In genomic region chr13:63171347-63172096, GRCm38 (mm10) we compare ENCODE assay signal across 10 mouse cellular contexts.
DNase-seq lines count a peak whose midpoint lies in the region; ATAC-seq and TF ChIP-seq lines count a peak whose summit lies in the region.
"Had no signal": no experiment of that assay in that cellular context is flagged by ENCODE, and none has a peak within 500 bp of the region (broad histone marks: within the 10 kb centered on the region; RNA-seq: fewer than 3 reads in every experiment).

No protein-coding gene starts in this region.

- H3K4me2 ChIP-seq in forebrain, embryonic 15.5 days (replicated peaks): no peak overlapping the region
- H3K4me2 ChIP-seq in midbrain, embryonic 11.5 days: no peak overlapping the region
- H3K4me2 ChIP-seq in midbrain, postnatal 0 days (ENCODE audit: low read depth, low read length, poor library complexity, severe bottlenecking): no peak overlapping the region
- no peak overlapping the region for H3K4me2 ChIP-seq in neural tube, embryonic 13.5 days
- no peak overlapping the region for H3K4me2 ChIP-seq in liver, embryonic 11.5 days
- H3K4me2 ChIP-seq: heart, embryonic 13.5 days; lung, embryonic 15.5 days had no signal

- H3K9ac ChIP-seq in forebrain, embryonic 15.5 days (replicated peaks): no peak overlapping the region
- peak overlapping the region; percentile 30; the same call in 1 of the 2 replicates for H3K9ac ChIP-seq in midbrain, embryonic 11.5 days (ENCODE audit: low read length)
- H3K9ac ChIP-seq in midbrain, postnatal 0 days (replicated peaks; ENCODE audit: low read length, poor library complexity, severe bottlenecking): no peak overlapping the region
- H3K9ac ChIP-seq in neural tube, embryonic 13.5 days: no peak overlapping the region
- H3K9ac ChIP-seq in liver, embryonic 11.5 days (ENCODE audit: low read depth, low read length): no peak overlapping the region
- H3K9ac ChIP-seq: heart, embryonic 13.5 days; lung, embryonic 15.5 days had no signal

- no peaks in the 10 kb centered on the region for H3K27me3 ChIP-seq in forebrain, embryonic 10.5 days (ENCODE audit: poor library complexity, severe bottlenecking)
- H3K27me3 ChIP-seq in forebrain, embryonic 15.5 days: no peaks in the 10 kb centered on the region
- no peaks in the 10 kb centered on the region for H3K27me3 ChIP-seq in midbrain, embryonic 11.5 days (ENCODE audit: control insufficient read depth, insufficient read depth, low read length)
- H3K27me3 ChIP-seq in midbrain, postnatal 0 days (ENCODE audit: insufficient read depth, low read length): no peaks in the 10 kb centered on the region
- H3K27me3 ChIP-seq in neural tube, embryonic 13.5 days: no peaks in the 10 kb centered on the region
- H3K27me3 ChIP-seq in liver, embryonic 11.5 days (replicated peaks; ENCODE audit: control insufficient read depth, insufficient read depth, low read length): no peaks in the 10 kb centered on the region
- H3K27me3 ChIP-seq: heart, embryonic 13.5 days; lung, embryonic 15.5 days had no signal

- 27% methylated on average over 13 of the region's 13 CpGs for WGBS in forebrain, embryonic 10.5 days
- WGBS in forebrain, embryonic 15.5 days: 27% methylated on average over 13 of the region's 13 CpGs
- WGBS in midbrain, embryonic 11.5 days: 36% methylated on average over 13 of the region's 13 CpGs
- 32% methylated on average over 13 of the region's 13 CpGs for WGBS in midbrain, postnatal 0 days
- 16% methylated on average over 13 of the region's 13 CpGs for WGBS in neural tube, embryonic 13.5 days
- 72% methylated on average over 13 of the region's 13 CpGs for WGBS in liver, embryonic 11.5 days

- H3K36me3 ChIP-seq in forebrain, embryonic 10.5 days (replicated peaks): no peaks in the 10 kb centered on the region
- H3K36me3 ChIP-seq in forebrain, embryonic 15.5 days: no peaks in the 10 kb centered on the region
- H3K36me3 ChIP-seq in midbrain, embryonic 11.5 days (ENCODE audit: control insufficient read depth, insufficient read depth, low read length): no peaks in the 10 kb centered on the region
- H3K36me3 ChIP-seq in midbrain, postnatal 0 days (ENCODE audit: insufficient read depth, low read length): no peaks in the 10 kb centered on the region
- 0 out of 2 replicates have a peak, but pooled peaks cover 3% of the 10 kb centered on the region for H3K36me3 ChIP-seq in neural tube, embryonic 13.5 days
- no peaks in the 10 kb centered on the region for H3K36me3 ChIP-seq in liver, embryonic 11.5 days (ENCODE audit: control insufficient read depth, insufficient read depth, low read length)
- H3K36me3 ChIP-seq: heart, embryonic 13.5 days; lung, embryonic 15.5 days had no signal

- H3K27ac ChIP-seq in forebrain, embryonic 10.5 days: peak overlapping the region; percentile 86
- no peak overlapping the region for H3K27ac ChIP-seq in forebrain, embryonic 15.5 days (replicated peaks)
- peak overlapping the region; percentile 27; the same call in 1 of the 2 replicates for H3K27ac ChIP-seq in midbrain, embryonic 11.5 days (ENCODE audit: low read depth, low read length)
- H3K27ac ChIP-seq in midbrain, postnatal 0 days (ENCODE audit: low read depth, low read length): no peak overlapping the region
- H3K27ac ChIP-seq in neural tube, embryonic 13.5 days (replicated peaks): peak overlapping the region; percentile 35; the same call in 1 of the 2 replicates
- H3K27ac ChIP-seq in liver, embryonic 11.5 days (ENCODE audit: low read depth, low read length): no peak overlapping the region
- H3K27ac ChIP-seq: lung, embryonic 15.5 days had no signal

- DNase-seq in forebrain, embryonic 10.5 days (ENCODE audit: extremely low spot score, low spot score): peak; percentile 29
- peak; percentile 82 for DNase-seq in midbrain, embryonic 11.5 days (ENCODE audit: low spot score, missing footprints)
- DNase-seq in midbrain, postnatal 0 days (ENCODE audit: low spot score): no peak
- DNase-seq in forelimb bud, embryonic 11.5 days (ENCODE audit: low read depth, low spot score): peak; percentile 85
- no peak for DNase-seq in liver, embryonic 11.5 days (ENCODE audit: low spot score)
- no peak for DNase-seq in T-cell, adult 2 months (ENCODE audit: low spot score)

- no peak overlapping the region for H3K4me3 ChIP-seq in forebrain, embryonic 10.5 days
- H3K4me3 ChIP-seq in forebrain, embryonic 15.5 days: no peak overlapping the region
- no peak overlapping the region for H3K4me3 ChIP-seq in midbrain, embryonic 11.5 days (ENCODE audit: low read depth, low read length)
- H3K4me3 ChIP-seq in midbrain, postnatal 0 days (ENCODE audit: low read depth, low read length): no peak overlapping the region
- no peak overlapping the region for H3K4me3 ChIP-seq in neural tube, embryonic 13.5 days
- no peak overlapping the region for H3K4me3 ChIP-seq in liver, embryonic 11.5 days (ENCODE audit: low read depth, low read length)
- H3K4me3 ChIP-seq: heart, embryonic 13.5 days; lung, embryonic 15.5 days had no signal

- ATAC-seq in forebrain, embryonic 15.5 days (replicated peaks): no peak
- peak; percentile 57 for ATAC-seq in midbrain, embryonic 11.5 days (ENCODE audit: low FRiP score)
- no peak for ATAC-seq in midbrain, postnatal 0 days (ENCODE audit: low FRiP score)
- no peak for ATAC-seq in neural tube, embryonic 13.5 days (ENCODE audit: low read depth)
- ATAC-seq in liver, embryonic 11.5 days (replicated peaks; ENCODE audit: low FRiP score): no peak

- no peak for TF ChIP-seq CTCF in midbrain, postnatal 0 days (IDR thresholded peaks at IDR 0.05)

- H3K4me1 ChIP-seq in forebrain, embryonic 10.5 days: peaks cover 31% of the 10 kb centered on the region
- peaks cover 7% of the 10 kb centered on the region; the same call in 1 of the 2 replicates for H3K4me1 ChIP-seq in forebrain, embryonic 15.5 days
- peaks cover 10% of the 10 kb centered on the region for H3K4me1 ChIP-seq in midbrain, embryonic 11.5 days (ENCODE audit: control insufficient read depth, insufficient read depth, low read length)
- H3K4me1 ChIP-seq in midbrain, postnatal 0 days (ENCODE audit: insufficient read depth, low read length): no peaks in the 10 kb centered on the region
- H3K4me1 ChIP-seq in neural tube, embryonic 13.5 days (replicated peaks): peaks cover 25% of the 10 kb centered on the region
- no peaks in the 10 kb centered on the region for H3K4me1 ChIP-seq in liver, embryonic 11.5 days (replicated peaks; ENCODE audit: control insufficient read depth, insufficient read depth, low read length)

- 0 out of 2 replicates have a peak, but pooled peaks cover under 1% of the 10 kb centered on the region for H3K9me3 ChIP-seq in forebrain, embryonic 10.5 days
- H3K9me3 ChIP-seq in forebrain, embryonic 15.5 days: no peaks in the 10 kb centered on the region
- no peaks in the 10 kb centered on the region for H3K9me3 ChIP-seq in midbrain, embryonic 11.5 days (ENCODE audit: control insufficient read depth, low read length)
- H3K9me3 ChIP-seq in midbrain, postnatal 0 days (ENCODE audit: low read length): no peaks in the 10 kb centered on the region
- H3K9me3 ChIP-seq in neural tube, embryonic 13.5 days: no peaks in the 10 kb centered on the region
- no peaks in the 10 kb centered on the region for H3K9me3 ChIP-seq in liver, embryonic 11.5 days (ENCODE audit: control insufficient read depth, low read length)
- H3K9me3 ChIP-seq: heart, embryonic 13.5 days; lung, embryonic 15.5 days had no signal

Comparison
In these comparisons a context has a peak if more than half of its experiments do, and no peak if none do; other contexts are left out.
1. DNase-seq: peak in forebrain, embryonic 10.5 days (single experiment), midbrain, embryonic 11.5 days (single experiment) and forelimb bud, embryonic 11.5 days (single experiment); none in midbrain, postnatal 0 days (single experiment), liver, embryonic 11.5 days (single experiment) and T-cell, adult 2 months (single experiment).
2. H3K27ac ChIP-seq: peak in forebrain, embryonic 10.5 days (single experiment), midbrain, embryonic 11.5 days (single experiment) and neural tube, embryonic 13.5 days (single experiment); none in forebrain, embryonic 15.5 days (single experiment), midbrain, postnatal 0 days (single experiment) and liver, embryonic 11.5 days (single experiment).